Mouse (Mus musculus): ENCODE results near the gene Tmem222. TPM values are rescaled to one million over a fixed set of nuclear protein-coding genes. Genes with fewer than 3 reads are reported as not detected.

The Tmem222 gene
- polyA plus RNA-seq, 1 experiment from 2014 or later, result 91.9 TPM

GRCm38 (mm10) chr4:133261641-133262374 lies 15.8 kb downstream of the Tmem222 start:
- no peak for DNase-seq (ENCODE audit: low spot score)
- Histone ChIP-seq H3K4me1 (peaks cover 5% of the 10 kb centered on the region), H3K27me3 (ENCODE audit: low read depth, poor library complexity, severe bottlenecking) (peaks cover 23% of the 10 kb centered on the region), H3K4me3 (no peak overlapping the region), H3K27ac (replicated peaks) (0 out of 2 replicates have a peak overlapping the region, but pooled peaks have one; percentile 39), H3K36me3 (peaks cover 40% of the 10 kb centered on the region), H3K9me3 (replicated peaks) (peaks cover 15% of the 10 kb centered on the region)
- 51% methylated on average over 10 of the region's 10 CpGs for WGBS

- peaks cover under 1% of the 10 kb centered on the region; the same call in 1 of the 2 replicates for H3K36me3 ChIP-seq
- no peak for DNase-seq (ENCODE audit: low spot score)
- H3K27me3 ChIP-seq (ENCODE audit: low read depth, poor library complexity, severe bottlenecking), result peaks cover 62% of the 10 kb centered on the region
- peaks cover 7% of the 10 kb centered on the region for H3K4me1 ChIP-seq
- no peak overlapping the region for H3K27ac ChIP-seq (replicated peaks)
- no peaks in the 10 kb centered on the region for H3K9me3 ChIP-seq (replicated peaks)
- WGBS, result 81% methylated on average over 12 of the region's 12 CpGs
- no peak overlapping the region for H3K4me3 ChIP-seq
Measured at GRCm38 (mm10) chr4:133257798-133258408, 19.7 kb downstream of the Tmem222 start.

- H3K27me3 ChIP-seq (ENCODE audit: low read depth, poor library complexity, severe bottlenecking), result peaks cover 68% of the 10 kb centered on the region
- H3K27ac ChIP-seq (replicated peaks), result no peak overlapping the region
- peaks cover 7% of the 10 kb centered on the region for H3K4me1 ChIP-seq
- no peaks in the 10 kb centered on the region for H3K36me3 ChIP-seq
- no peak overlapping the region for H3K4me3 ChIP-seq
- H3K9me3 ChIP-seq (replicated peaks), result no peaks in the 10 kb centered on the region
- WGBS, result 32% methylated on average over 12 of the region's 12 CpGs
- no peak for DNase-seq (ENCODE audit: low spot score)
Measured at GRCm38 (mm10) chr4:133257230-133257629, 20.4 kb downstream of the Tmem222 start.

GRCm38 (mm10) chr4:133256820-133257219 lies 20.8 kb downstream of the Tmem222 start:
- peaks cover 72% of the 10 kb centered on the region for H3K27me3 ChIP-seq (ENCODE audit: low read depth, poor library complexity, severe bottlenecking)
- H3K9me3 ChIP-seq (replicated peaks), result no peaks in the 10 kb centered on the region
- WGBS, result 20% methylated on average over 24 of the region's 24 CpGs
- peaks cover 7% of the 10 kb centered on the region for H3K4me1 ChIP-seq
- H3K36me3 ChIP-seq, result no peaks in the 10 kb centered on the region
- H3K4me3 ChIP-seq, result 0 out of 2 replicates have a peak overlapping the region, but pooled peaks have one; percentile 14
- 0 out of 2 replicates have a peak overlapping the region, but pooled peaks have one; percentile 15 for H3K27ac ChIP-seq (replicated peaks)
- no peak for DNase-seq (ENCODE audit: low spot score)

- H3K27ac ChIP-seq (replicated peaks), result no peak overlapping the region
- H3K9me3 ChIP-seq (replicated peaks), result no peaks in the 10 kb centered on the region
- no peak overlapping the region for H3K4me3 ChIP-seq
- WGBS, result 68% methylated on average over 6 of the region's 6 CpGs
- no peak for DNase-seq (ENCODE audit: low spot score)
- H3K4me1 ChIP-seq, result peaks cover 22% of the 10 kb centered on the region
- H3K36me3 ChIP-seq, result no peaks in the 10 kb centered on the region
- peaks cover 87% of the 10 kb centered on the region for H3K27me3 ChIP-seq (ENCODE audit: low read depth, poor library complexity, severe bottlenecking)
Measured at GRCm38 (mm10) chr4:133255392-133255791, 22.2 kb downstream of the Tmem222 start.

GRCm38 (mm10) chr4:133253412-133253811 lies 24.2 kb downstream of the Tmem222 start:
- DNase-seq (ENCODE audit: low spot score), result no peak
- H3K4me1 ChIP-seq, result peaks cover 27% of the 10 kb centered on the region
- 88% methylated on average over 12 of the region's 12 CpGs for WGBS
- H3K27ac ChIP-seq (replicated peaks), result no peak overlapping the region
- H3K36me3 ChIP-seq, result no peaks in the 10 kb centered on the region
- H3K27me3 ChIP-seq (ENCODE audit: low read depth, poor library complexity, severe bottlenecking), result peaks cover 100% of the 10 kb centered on the region
- no peak overlapping the region for H3K4me3 ChIP-seq
- H3K9me3 ChIP-seq (replicated peaks), result no peaks in the 10 kb centered on the region

GRCm38 (mm10) chr4:133252089-133252488 lies 25.5 kb downstream of the Tmem222 start:
- 27% methylated on average over 4 of the region's 4 CpGs for WGBS
- no peak overlapping the region; the same call in 1 of the 2 replicates for H3K4me3 ChIP-seq

GRCm38 (mm10) chr4:133251214-133251613 lies 26.4 kb downstream of the Tmem222 start:
- peak; percentile 43 for DNase-seq (ENCODE audit: low spot score)
- peaks cover 100% of the 10 kb centered on the region for H3K27me3 ChIP-seq (ENCODE audit: low read depth, poor library complexity, severe bottlenecking)
- H3K4me3 ChIP-seq, result peak overlapping the region; percentile 57
- no peaks in the 10 kb centered on the region for H3K9me3 ChIP-seq (replicated peaks)
- H3K4me1 ChIP-seq, result peaks cover 24% of the 10 kb centered on the region
- 0% methylated on average over 31 of the region's 31 CpGs for WGBS
- peak overlapping the region; percentile 38; the same call in 1 of the 2 replicates for H3K27ac ChIP-seq (replicated peaks)
- H3K36me3 ChIP-seq, result no peaks in the 10 kb centered on the region

More at GRCm38 (mm10) chr4:133252089-133252488, 25.5 kb downstream of the Tmem222 start:
- H3K27ac ChIP-seq (replicated peaks), result no peak overlapping the region
- no peak for DNase-seq (ENCODE audit: low spot score)
- peaks cover 100% of the 10 kb centered on the region for H3K27me3 ChIP-seq (ENCODE audit: low read depth, poor library complexity, severe bottlenecking)
- H3K9me3 ChIP-seq (replicated peaks), result no peaks in the 10 kb centered on the region
- H3K36me3 ChIP-seq, result no peaks in the 10 kb centered on the region
- peaks cover 27% of the 10 kb centered on the region for H3K4me1 ChIP-seq

- 2% methylated on average over 22 of the region's 22 CpGs for WGBS
- H3K4me3 ChIP-seq, result peak overlapping the region; percentile 57
- peaks cover 24% of the 10 kb centered on the region for H3K4me1 ChIP-seq
- H3K36me3 ChIP-seq, result no peaks in the 10 kb centered on the region
- peaks cover 100% of the 10 kb centered on the region for H3K27me3 ChIP-seq (ENCODE audit: low read depth, poor library complexity, severe bottlenecking)
- H3K9me3 ChIP-seq (replicated peaks), result no peaks in the 10 kb centered on the region
- peak; percentile 82 for DNase-seq (ENCODE audit: low spot score)
- H3K27ac ChIP-seq (replicated peaks), result peak overlapping the region; percentile 55; the same call in 1 of the 2 replicates
Measured at GRCm38 (mm10) chr4:133250609-133251008, 27.0 kb downstream of the Tmem222 start.

- no peak for DNase-seq (ENCODE audit: low spot score)
- no peak overlapping the region for H3K27ac ChIP-seq (replicated peaks)
- H3K4me3 ChIP-seq, result no peak overlapping the region
- peaks cover 32% of the 10 kb centered on the region for H3K4me1 ChIP-seq
- peaks cover 100% of the 10 kb centered on the region for H3K27me3 ChIP-seq (ENCODE audit: low read depth, poor library complexity, severe bottlenecking)
- no peaks in the 10 kb centered on the region for H3K36me3 ChIP-seq
- WGBS, result 77% methylated on average over 13 of the region's 13 CpGs
- no peaks in the 10 kb centered on the region for H3K9me3 ChIP-seq (replicated peaks)
Measured at GRCm38 (mm10) chr4:133247806-133248449, 29.7 kb downstream of the Tmem222 start.

GRCm38 (mm10) chr4:133247072-133247471 lies 30.5 kb downstream of the Tmem222 start:
- H3K4me1 ChIP-seq, result peaks cover 34% of the 10 kb centered on the region
- H3K27ac ChIP-seq (replicated peaks), result no peak overlapping the region
- DNase-seq (ENCODE audit: low spot score), result no peak
- H3K36me3 ChIP-seq, result no peaks in the 10 kb centered on the region
- H3K4me3 ChIP-seq, result no peak overlapping the region
- H3K9me3 ChIP-seq (replicated peaks), result no peaks in the 10 kb centered on the region
- WGBS, result 18% methylated on average over 15 of the region's 15 CpGs
- peaks cover 100% of the 10 kb centered on the region for H3K27me3 ChIP-seq (ENCODE audit: low read depth, poor library complexity, severe bottlenecking)

GRCm38 (mm10) chr4:133244289-133244688 lies 33.3 kb downstream of the Tmem222 start:
- WGBS, result 93% methylated on average over 1 of the region's 1 CpGs
- no peak overlapping the region for H3K27ac ChIP-seq (replicated peaks)
- H3K36me3 ChIP-seq, result no peaks in the 10 kb centered on the region
- H3K4me3 ChIP-seq, result no peak overlapping the region
- peaks cover 99% of the 10 kb centered on the region for H3K27me3 ChIP-seq (ENCODE audit: low read depth, poor library complexity, severe bottlenecking)
- DNase-seq (ENCODE audit: low spot score), result no peak
- peaks cover 33% of the 10 kb centered on the region for H3K4me1 ChIP-seq
- no peaks in the 10 kb centered on the region for H3K9me3 ChIP-seq (replicated peaks)
